Mouse (Mus musculus) C2C12 (cell line): Measurements from ENCODE around the gene Cldn4.
"Not testable (repeated sequence)": the region's sequence is repeated elsewhere in the genome, so short reads cannot be mapped to it uniquely, and the experiment has no call there.

Source experiments
- CEBPB ChIP-seq: IDR thresholded peaks from one replicate; pipeline ENCODE4 v1.6.1; 2011; ENCODE audit warnings: low read depth, mild to moderate bottlenecking, control low read depth, moderate library complexity
- CTCF ChIP-seq: IDR thresholded peaks from one replicate; pipeline ENCODE4 v1.5.1; 2011; ENCODE audit not compliant: control insufficient read depth, insufficient read depth, insufficient read length
- FOSL1 ChIP-seq: IDR thresholded peaks from one replicate; pipeline ENCODE4 v1.8.0; 2011; ENCODE audit warnings: mild to moderate bottlenecking, low read length; ENCODE audit not compliant: poor library complexity, insufficient read depth, severe bottlenecking
- MAX ChIP-seq: IDR thresholded peaks from one replicate; pipeline ENCODE4 v1.6.1; 2011; ENCODE audit warnings: mild to moderate bottlenecking, control low read depth
- MYOD1 ChIP-seq: IDR thresholded peaks from one replicate; pipeline ENCODE4 v1.6.1; 2011; ENCODE audit warnings: low read depth; ENCODE audit not compliant: control insufficient read depth, insufficient read length
- MYOG ChIP-seq: IDR thresholded peaks from one replicate; pipeline ENCODE4 v1.6.1; 2011; ENCODE audit not compliant: control insufficient read depth, insufficient read length; ENCODE audit errors: extremely low read depth
- USF1 ChIP-seq: IDR thresholded peaks from one replicate; pipeline ENCODE4 v1.6.1; 2011; ENCODE audit warnings: low read depth, mild to moderate bottlenecking, control low read depth, moderate library complexity

- not testable (repeated sequence) for TF ChIP-seq CTCF, MAX, CEBPB, USF1, MYOD1, FOSL1, MYOG
Measured at GRCm38 (mm10) chr5:134933686-134934085, 13.0 kb downstream of the Cldn4 start.
